Mouse (Mus musculus): ENCODE data around the gene Olfr836. TPM values are rescaled to one million over a fixed set of nuclear protein-coding genes. Genes with fewer than 3 reads are reported as not detected.
"Not testable (repeated sequence)": the region's sequence is repeated elsewhere in the genome, so short reads cannot be mapped to it uniquely, and the experiment has no call there.

Olfr836 gene
- polyA plus RNA-seq (2015; fragmentation: Nextera tagmentation; extraction: Ambion mirVana), result not detected in 2 replicates

- DNase-seq (ENCODE audit: low spot score), result no peak
Measured at GRCm38 (mm10) chr9:19120082-19120481, at the start of gene Olfr836. Gene Olfr836 (plus strand): TSS chr9:19120382.

GRCm38 (mm10) chr9:19084986-19085385 lies 35.2 kb upstream of the Olfr836 start:
- no peak for DNase-seq (ENCODE audit: low spot score)

GRCm38 (mm10) chr9:19092889-19093753 lies 27.1 kb upstream of the Olfr836 start:
- DNase-seq (ENCODE audit: low spot score), result not testable (repeated sequence)

GRCm38 (mm10) chr9:19097286-19097685 lies 22.9 kb upstream of the Olfr836 start:
- DNase-seq (ENCODE audit: low spot score), result no peak

- DNase-seq (ENCODE audit: low spot score), result no peak
Measured at GRCm38 (mm10) chr9:19136017-19136416, 15.8 kb downstream of the Olfr836 start, which contains the start of gene Olfr837. Gene Olfr837 (plus strand): TSS chr9:19136317.

Other genes with a start within 250 kb of the Olfr836 start
- gene Olfr830, start 245.7 kb upstream of the Olfr836 start, polyA plus RNA-seq (2015; fragmentation: Nextera tagmentation; extraction: Ambion mirVana), result not detected in 2 replicates
- not detected in 2 replicates for gene Olfr832, start 183.3 kb upstream of the Olfr836 start, polyA plus RNA-seq (2015; fragmentation: Nextera tagmentation; extraction: Ambion mirVana)
- not detected in 2 replicates for gene Olfr834, start 132.4 kb upstream of the Olfr836 start, polyA plus RNA-seq (2015; fragmentation: Nextera tagmentation; extraction: Ambion mirVana)
- not detected in 2 replicates for gene Olfr835, start 87.6 kb upstream of the Olfr836 start, polyA plus RNA-seq (2015; fragmentation: Nextera tagmentation; extraction: Ambion mirVana)
- gene Olfr837, start 15.9 kb downstream of the Olfr836 start, polyA plus RNA-seq (2015; fragmentation: Nextera tagmentation; extraction: Ambion mirVana), result not detected in 2 replicates
- gene Olfr839-ps1, start 56.9 kb downstream of the Olfr836 start, polyA plus RNA-seq (2015; fragmentation: Nextera tagmentation; extraction: Ambion mirVana), result not detected in 2 replicates
- not detected in 2 replicates for gene Olfr843, start 131.6 kb downstream of the Olfr836 start, polyA plus RNA-seq (2015; fragmentation: Nextera tagmentation; extraction: Ambion mirVana)
- gene Olfr844, start 196.0 kb downstream of the Olfr836 start, polyA plus RNA-seq (2015; fragmentation: Nextera tagmentation; extraction: Ambion mirVana), result not detected in 2 replicates
- gene Olfr845, start 216.1 kb downstream of the Olfr836 start, polyA plus RNA-seq (2015; fragmentation: Nextera tagmentation; extraction: Ambion mirVana), result not detected in 2 replicates
- gene Olfr846, start 243.6 kb downstream of the Olfr836 start, polyA plus RNA-seq (2015; fragmentation: Nextera tagmentation; extraction: Ambion mirVana), result not detected in 2 replicates

Measured in thymus, postnatal 0 days (tissue).